Mouse (Mus musculus): ENCODE measurements around the gene Cnih4.

DNA sequence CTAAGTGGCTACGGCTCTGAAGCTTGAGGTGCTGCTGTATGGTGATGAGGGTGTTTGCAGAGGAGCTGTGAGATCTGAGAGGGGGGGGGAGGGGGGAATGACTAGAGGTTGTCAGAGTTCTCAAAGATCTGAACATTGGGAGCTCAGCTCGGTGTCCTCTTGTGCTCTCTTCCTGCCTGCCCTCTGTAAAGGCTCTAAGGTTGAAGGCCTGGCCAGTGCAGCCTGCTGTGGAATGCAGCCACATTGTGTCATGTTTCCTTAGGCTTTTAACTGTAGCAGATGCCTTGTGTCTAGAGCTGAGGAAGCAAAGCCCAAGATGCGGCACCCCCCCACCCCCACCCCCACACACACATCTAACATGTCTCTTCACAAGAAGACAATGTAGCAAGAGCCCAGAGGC, 23.9 kb downstream of the Cnih4 start:
- no peak for TF ChIP-seq CTCF (IDR thresholded peaks at IDR 0.05; ENCODE audit: control insufficient read depth, insufficient read depth, insufficient read length)
- no peak for TF ChIP-seq CEBPB (IDR thresholded peaks at IDR 0.05; ENCODE audit: low read depth)
- no peak for TF ChIP-seq MAX (IDR thresholded peaks at IDR 0.05)
